Mouse (Mus musculus): ENCODE measurements at regions not wholly inside any gene's neighbourhood (a gene's known extent, or its start where the extent isn't known, plus 50 kb on each side); places are given as distances from the start of the nearest gene placed in this dataset.

DNA sequence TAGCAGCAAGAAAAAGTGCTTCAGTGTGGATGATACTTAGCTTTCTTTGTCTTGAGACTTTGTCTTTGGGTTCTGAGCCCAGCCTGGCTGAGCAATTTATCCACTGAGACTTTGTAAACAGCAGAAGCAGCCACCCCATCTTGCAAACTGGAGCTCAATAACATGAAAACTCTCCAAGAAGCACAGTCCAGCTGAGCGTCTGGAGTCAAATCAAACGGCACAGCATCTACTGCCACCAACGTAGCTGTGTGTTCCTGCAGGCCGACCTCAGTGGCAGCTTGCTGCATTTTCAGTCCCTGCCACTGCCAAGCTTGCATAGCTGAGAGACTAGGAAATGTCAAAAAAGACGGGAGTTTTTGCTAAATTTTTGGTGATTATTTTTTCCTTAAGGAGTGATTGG is 68.8 kb upstream of the Galnt17 start:
- no peak for DNase-seq (ENCODE audit: inconsistent ontology term)

GRCm38 (mm10) chr5:131371341-131372134 is 63.2 kb upstream of the Galnt17 start:
- DNase-seq (ENCODE audit: inconsistent ontology term), result no peak

- DNase-seq (ENCODE audit: inconsistent ontology term), result peak; percentile 31
Measured at GRCm38 (mm10) chr5:131367461-131367860, 59.2 kb upstream of the Galnt17 start.

DNA sequence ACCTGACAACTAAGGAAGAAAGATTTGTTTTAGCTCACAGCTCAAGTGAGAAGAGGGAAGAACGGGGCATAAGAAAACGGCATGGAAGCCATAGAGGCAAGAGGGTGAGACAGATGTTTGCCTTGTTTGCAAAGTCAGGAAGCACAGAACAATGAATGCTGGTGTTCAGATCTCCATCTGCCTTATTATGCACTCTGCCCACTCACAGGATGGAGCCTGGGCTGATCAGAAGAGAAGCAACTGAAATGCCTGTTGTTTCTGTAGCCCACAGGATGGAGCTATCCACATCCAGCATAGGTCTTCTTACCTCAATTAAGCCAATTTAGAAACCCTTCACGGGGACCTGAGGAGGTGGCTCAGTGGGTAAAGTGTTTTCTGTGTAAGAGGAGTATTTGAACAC is 51.5 kb upstream of the Galnt17 start:
- no peak for DNase-seq (ENCODE audit: inconsistent ontology term)
